Mouse (Mus musculus): ENCODE data around the gene Abca17. TPM values are rescaled to one million over a fixed set of nuclear protein-coding genes. Genes with fewer than 3 reads are reported as not detected.

Gene Abca17
- polyA plus RNA-seq, 1 experiment from 2014 or later = not detected

- ATAC-seq (ENCODE audit: low read depth) = no peak
- H3K9ac ChIP-seq (ENCODE audit: low read depth, low read length) = no peak overlapping the region
Measured at GRCm38 (mm10) chr17:24243311-24243969, 107.4 kb downstream of the Abca17 start.

GRCm38 (mm10) chr17:24236921-24237320 lies 113.9 kb downstream of the Abca17 start:
- 92% methylated on average over 7 of the region's 7 CpGs for WGBS (ENCODE audit: insufficient replicate concordance)
- H3K27me3 ChIP-seq (ENCODE audit: control insufficient read depth, insufficient read depth, low read depth, low read length) = no peaks in the 10 kb centered on the region
- no peak overlapping the region for H3K9ac ChIP-seq (ENCODE audit: low read depth, low read length)
- peak; percentile 16; the same call in 1 of the 2 replicates for ATAC-seq (ENCODE audit: low read depth)
- no peaks in the 10 kb centered on the region for H3K4me1 ChIP-seq (ENCODE audit: control insufficient read depth, low read depth, low read length)
- H3K4me2 ChIP-seq (ENCODE audit: low read depth, low read length) = no peak overlapping the region
- no peak overlapping the region for H3K27ac ChIP-seq (ENCODE audit: low read length)
- peaks cover 97% of the 10 kb centered on the region for H3K36me3 ChIP-seq (ENCODE audit: control insufficient read depth, insufficient read depth)
- no peaks in the 10 kb centered on the region for H3K9me3 ChIP-seq (replicated peaks; ENCODE audit: control insufficient read depth, low read length)
- H3K4me3 ChIP-seq (ENCODE audit: low read depth, low read length) = no peak overlapping the region

More at GRCm38 (mm10) chr17:24243311-24243969, 107.4 kb downstream of the Abca17 start:
- H3K4me1 ChIP-seq (ENCODE audit: control insufficient read depth, low read depth, low read length) = 0 out of 2 replicates have a peak, but pooled peaks cover 2% of the 10 kb centered on the region
- H3K4me3 ChIP-seq (ENCODE audit: low read depth, low read length) = no peak overlapping the region
- peaks cover 92% of the 10 kb centered on the region for H3K36me3 ChIP-seq (ENCODE audit: control insufficient read depth, insufficient read depth)
- no peaks in the 10 kb centered on the region for H3K27me3 ChIP-seq (ENCODE audit: control insufficient read depth, insufficient read depth, low read depth, low read length)
- H3K27ac ChIP-seq (ENCODE audit: low read length) = no peak overlapping the region
- 81% methylated on average over 4 of the region's 4 CpGs for WGBS (ENCODE audit: insufficient replicate concordance)
- no peak overlapping the region for H3K4me2 ChIP-seq (ENCODE audit: low read depth, low read length)
- peaks cover 5% of the 10 kb centered on the region for H3K9me3 ChIP-seq (replicated peaks; ENCODE audit: control insufficient read depth, low read length)

GRCm38 (mm10) chr17:24236479-24236878 lies 114.4 kb downstream of the Abca17 start:
- no peak overlapping the region for H3K27ac ChIP-seq (ENCODE audit: low read length)
- no peak overlapping the region for H3K9ac ChIP-seq (ENCODE audit: low read depth, low read length)
- H3K36me3 ChIP-seq (ENCODE audit: control insufficient read depth, insufficient read depth) = peaks cover 96% of the 10 kb centered on the region
- no peak for ATAC-seq (ENCODE audit: low read depth)
- no peak overlapping the region for H3K4me3 ChIP-seq (ENCODE audit: low read depth, low read length)
- H3K27me3 ChIP-seq (ENCODE audit: control insufficient read depth, insufficient read depth, low read depth, low read length) = no peaks in the 10 kb centered on the region
- no peaks in the 10 kb centered on the region for H3K4me1 ChIP-seq (ENCODE audit: control insufficient read depth, low read depth, low read length)
- WGBS (ENCODE audit: insufficient replicate concordance) = 80% methylated on average over 1 of the region's 1 CpGs
- no peak overlapping the region for H3K4me2 ChIP-seq (ENCODE audit: low read depth, low read length)
- no peaks in the 10 kb centered on the region for H3K9me3 ChIP-seq (replicated peaks; ENCODE audit: control insufficient read depth, low read length)

GRCm38 (mm10) chr17:24227941-24228340 lies 122.9 kb downstream of the Abca17 start:
- WGBS (ENCODE audit: insufficient replicate concordance) = 91% methylated on average over 7 of the region's 7 CpGs
- Histone ChIP-seq H3K9ac (ENCODE audit: low read depth, low read length) (no peak overlapping the region), H3K27ac (ENCODE audit: low read length) (no peak overlapping the region), H3K4me1 (ENCODE audit: control insufficient read depth, low read depth, low read length) (peaks cover 37% of the 10 kb centered on the region), H3K9me3 (replicated peaks; ENCODE audit: control insufficient read depth, low read length) (no peaks in the 10 kb centered on the region), H3K4me3 (ENCODE audit: low read depth, low read length) (no peak overlapping the region), H3K27me3 (ENCODE audit: control insufficient read depth, insufficient read depth, low read depth, low read length) (no peaks in the 10 kb centered on the region), H3K36me3 (ENCODE audit: control insufficient read depth, insufficient read depth) (peaks cover 94% of the 10 kb centered on the region), H3K4me2 (ENCODE audit: low read depth, low read length) (no peak overlapping the region)
- no peak for ATAC-seq (ENCODE audit: low read depth)

GRCm38 (mm10) chr17:24226721-24227120 lies 124.1 kb downstream of the Abca17 start:
- peaks cover 91% of the 10 kb centered on the region for H3K36me3 ChIP-seq (ENCODE audit: control insufficient read depth, insufficient read depth)
- peak overlapping the region; percentile 11; the same call in 1 of the 2 replicates for H3K9ac ChIP-seq (ENCODE audit: low read depth, low read length)
- peak overlapping the region; percentile 44 for H3K4me2 ChIP-seq (ENCODE audit: low read depth, low read length)
- H3K4me3 ChIP-seq (ENCODE audit: low read depth, low read length) = no peak overlapping the region
- H3K27ac ChIP-seq (ENCODE audit: low read length) = peak overlapping the region; percentile 92
- ATAC-seq (ENCODE audit: low read depth) = no peak
- no peaks in the 10 kb centered on the region for H3K27me3 ChIP-seq (ENCODE audit: control insufficient read depth, insufficient read depth, low read depth, low read length)
- WGBS (ENCODE audit: insufficient replicate concordance) = 82% methylated on average over 8 of the region's 8 CpGs
- no peaks in the 10 kb centered on the region for H3K9me3 ChIP-seq (replicated peaks; ENCODE audit: control insufficient read depth, low read length)
- H3K4me1 ChIP-seq (ENCODE audit: control insufficient read depth, low read depth, low read length) = peaks cover 38% of the 10 kb centered on the region

- peak overlapping the region; percentile 44 for H3K4me2 ChIP-seq (ENCODE audit: low read depth, low read length)
- ATAC-seq (ENCODE audit: low read depth) = peak; percentile 91
- H3K4me3 ChIP-seq (ENCODE audit: low read depth, low read length) = 0 out of 2 replicates have a peak overlapping the region, but pooled peaks have one; percentile 3
- peaks cover 83% of the 10 kb centered on the region for H3K36me3 ChIP-seq (ENCODE audit: control insufficient read depth, insufficient read depth)
- H3K27me3 ChIP-seq (ENCODE audit: control insufficient read depth, insufficient read depth, low read depth, low read length) = no peaks in the 10 kb centered on the region
- WGBS (ENCODE audit: insufficient replicate concordance) = 33% methylated on average over 5 of the region's 5 CpGs
- peak overlapping the region; percentile 25 for H3K9ac ChIP-seq (ENCODE audit: low read depth, low read length)
- H3K9me3 ChIP-seq (replicated peaks; ENCODE audit: control insufficient read depth, low read length) = no peaks in the 10 kb centered on the region
- peak overlapping the region; percentile 92 for H3K27ac ChIP-seq (ENCODE audit: low read length)
- H3K4me1 ChIP-seq (ENCODE audit: control insufficient read depth, low read depth, low read length) = peaks cover 46% of the 10 kb centered on the region
Measured at GRCm38 (mm10) chr17:24225851-24226250, 125.0 kb downstream of the Abca17 start.

- no peak overlapping the region for H3K27ac ChIP-seq (ENCODE audit: low read length)
- H3K4me2 ChIP-seq (ENCODE audit: low read depth, low read length) = no peak overlapping the region
- no peak for ATAC-seq (ENCODE audit: low read depth)
- H3K9me3 ChIP-seq (replicated peaks; ENCODE audit: control insufficient read depth, low read length) = no peaks in the 10 kb centered on the region
- H3K36me3 ChIP-seq (ENCODE audit: control insufficient read depth, insufficient read depth) = peaks cover 72% of the 10 kb centered on the region
- H3K4me3 ChIP-seq (ENCODE audit: low read depth, low read length) = no peak overlapping the region
- peaks cover 52% of the 10 kb centered on the region for H3K4me1 ChIP-seq (ENCODE audit: control insufficient read depth, low read depth, low read length)
- H3K9ac ChIP-seq (ENCODE audit: low read depth, low read length) = no peak overlapping the region
- H3K27me3 ChIP-seq (ENCODE audit: control insufficient read depth, insufficient read depth, low read depth, low read length) = no peaks in the 10 kb centered on the region
- WGBS (ENCODE audit: insufficient replicate concordance) = 89% methylated on average over 10 of the region's 10 CpGs
Measured at GRCm38 (mm10) chr17:24224741-24225140, 126.1 kb downstream of the Abca17 start.

- no peak overlapping the region for H3K4me2 ChIP-seq (ENCODE audit: low read depth, low read length)
- H3K9ac ChIP-seq (ENCODE audit: low read depth, low read length) = no peak overlapping the region
- H3K4me1 ChIP-seq (ENCODE audit: control insufficient read depth, low read depth, low read length) = peaks cover 62% of the 10 kb centered on the region
- H3K9me3 ChIP-seq (replicated peaks; ENCODE audit: control insufficient read depth, low read length) = no peaks in the 10 kb centered on the region
- no peaks in the 10 kb centered on the region for H3K27me3 ChIP-seq (ENCODE audit: control insufficient read depth, insufficient read depth, low read depth, low read length)
- H3K4me3 ChIP-seq (ENCODE audit: low read depth, low read length) = no peak overlapping the region
- 90% methylated on average over 5 of the region's 5 CpGs for WGBS (ENCODE audit: insufficient replicate concordance)
- H3K27ac ChIP-seq (ENCODE audit: low read length) = peak overlapping the region; percentile 15; the same call in 1 of the 2 replicates
- ATAC-seq (ENCODE audit: low read depth) = no peak
- peaks cover 61% of the 10 kb centered on the region for H3K36me3 ChIP-seq (ENCODE audit: control insufficient read depth, insufficient read depth)
Measured at GRCm38 (mm10) chr17:24223513-24223912, 127.4 kb downstream of the Abca17 start.

GRCm38 (mm10) chr17:24222653-24223052 lies 128.2 kb downstream of the Abca17 start:
- Histone ChIP-seq H3K9ac (ENCODE audit: low read depth, low read length) (no peak overlapping the region), H3K36me3 (ENCODE audit: control insufficient read depth, insufficient read depth) (peaks cover 57% of the 10 kb centered on the region), H3K4me1 (ENCODE audit: control insufficient read depth, low read depth, low read length) (peaks cover 56% of the 10 kb centered on the region), H3K27me3 (ENCODE audit: control insufficient read depth, insufficient read depth, low read depth, low read length) (no peaks in the 10 kb centered on the region), H3K27ac (ENCODE audit: low read length) (no peak overlapping the region; the same call in 1 of the 2 replicates), H3K4me3 (ENCODE audit: low read depth, low read length) (no peak overlapping the region), H3K4me2 (ENCODE audit: low read depth, low read length) (no peak overlapping the region), H3K9me3 (replicated peaks; ENCODE audit: control insufficient read depth, low read length) (no peaks in the 10 kb centered on the region)
- 74% methylated on average over 6 of the region's 6 CpGs for WGBS (ENCODE audit: insufficient replicate concordance)
- no peak for ATAC-seq (ENCODE audit: low read depth)
